Mouse (Mus musculus) layer of hippocampus, adult 2 months (tissue): ENCODE results near the gene Adgre5. TPM values are rescaled to one million over a fixed set of nuclear protein-coding genes. Genes with fewer than 3 reads are reported as not detected.

Experiments used
- DNase-seq, 2 experiments: peaks; one replicate each; pipeline ENCODE4 v3.0.0; 2022; ENCODE audit warnings: low spot score in 2 of 2
- H3K27ac ChIP-seq: fragments of 200-600 bp; 2 replicates; pipeline ENCODE4 v1.8.1; 2022
- H3K4me3 ChIP-seq: fragments of 200-600 bp; 2 replicates; pipeline ENCODE4 v1.8.1; 2022; ENCODE audit warnings: mild to moderate bottlenecking
- CTCF ChIP-seq: fragments of 200-600 bp; conservative IDR thresholded peaks from 2 replicates; pipeline ENCODE4 v1.8.1; 2022; ENCODE audit warnings: antibody characterized with exemption, mild to moderate bottlenecking, moderate library complexity
- total RNA-seq, 2 experiments: library from RNA; stranded (reverse); gene quantifications; 2 replicates each; pipeline ENCODE4 v1.2.3; 2021

Gene Adgre5
- total RNA-seq, 2 experiments from 2014 or later, result 8.1 to 12.4 TPM

DNA sequence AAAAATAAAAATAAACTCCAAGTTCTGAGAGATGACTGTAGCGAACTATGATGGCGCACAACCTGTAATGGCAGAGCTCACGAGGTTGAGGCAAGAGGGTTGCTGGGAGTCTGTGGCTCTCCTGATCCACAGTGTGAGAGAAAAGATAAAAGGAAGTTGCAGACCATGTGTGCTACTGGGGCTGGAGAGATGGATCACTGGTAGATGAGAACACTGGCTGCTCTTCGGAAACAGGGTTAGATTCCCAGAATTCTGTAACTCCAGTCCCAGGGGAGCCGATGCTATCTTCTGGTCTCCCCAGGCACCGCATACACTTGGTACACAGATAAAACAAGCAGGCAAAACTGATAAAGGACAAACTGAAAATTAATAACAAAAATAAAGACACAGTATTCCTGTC lies 1.8 kb upstream of the Adgre5 start:
- no peak for TF ChIP-seq CTCF
- no peak overlapping the region for H3K27ac ChIP-seq
- H3K4me3 ChIP-seq, result no peak overlapping the region
- no peak for DNase-seq

DNA sequence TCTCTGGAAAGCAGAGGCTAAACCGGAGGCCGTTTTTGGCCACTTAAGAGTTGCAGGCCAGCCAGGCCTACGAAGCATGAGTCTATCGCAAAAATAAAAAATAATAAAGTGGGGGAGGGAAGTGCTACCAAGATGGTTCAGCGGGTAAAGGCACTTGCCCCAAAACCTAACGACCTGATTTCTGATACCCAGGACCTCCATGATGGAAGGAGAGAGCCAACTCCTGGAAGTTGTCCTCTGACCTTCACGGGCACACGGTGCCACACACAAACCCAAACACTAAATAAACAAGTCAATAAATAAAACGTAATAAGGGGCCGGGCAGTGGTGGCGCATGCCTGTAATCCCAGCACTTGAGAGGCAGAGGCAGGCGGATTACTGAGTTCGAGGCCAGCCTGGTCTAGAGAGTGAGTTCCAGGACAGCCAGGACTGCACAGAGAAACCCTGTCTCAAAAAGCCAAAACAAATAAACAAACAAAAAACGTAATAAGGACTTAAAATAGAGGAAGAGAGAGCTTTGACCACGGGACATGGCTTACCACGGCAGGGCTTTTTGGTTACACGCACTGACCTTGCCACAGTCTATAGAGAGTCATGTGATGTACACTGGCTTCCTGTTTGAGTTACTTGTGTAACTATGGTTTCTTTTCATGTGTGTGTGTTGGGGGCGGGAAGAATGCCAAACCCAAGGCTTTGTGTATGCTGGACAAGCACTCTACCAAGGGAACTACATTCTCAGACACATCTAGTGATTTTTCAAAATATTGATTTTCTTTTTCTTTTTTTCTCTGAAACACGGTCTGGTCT lies 926 bp upstream of the Adgre5 start:
- DNase-seq, result no peak
- no peak for TF ChIP-seq CTCF
- no peak overlapping the region for H3K4me3 ChIP-seq
- H3K27ac ChIP-seq, result peak overlapping the region; percentile 75; the same call in 1 of the 2 replicates

DNA sequence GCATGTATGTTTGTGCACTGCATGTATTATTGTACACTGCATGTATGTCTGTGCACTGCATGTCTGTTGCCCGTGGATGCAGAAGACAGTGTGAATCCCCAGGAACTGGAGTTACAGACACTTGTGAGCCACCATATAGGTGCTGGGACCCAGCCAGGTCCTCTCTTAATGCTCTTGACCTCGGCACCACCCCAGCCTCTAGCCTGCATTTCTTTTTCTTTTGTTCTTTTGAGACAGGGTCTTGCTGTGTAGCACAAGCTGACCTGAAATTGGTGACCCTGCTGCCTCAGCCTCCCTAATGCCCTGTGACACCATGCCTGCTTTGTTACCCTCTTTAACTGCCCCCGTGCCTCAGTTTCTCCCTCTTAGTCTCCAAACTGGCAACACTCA lies 545 bp downstream of the Adgre5 start:
- H3K27ac ChIP-seq, result peak overlapping the region; percentile 77
- peak overlapping the region; percentile 60 for H3K4me3 ChIP-seq

DNA sequence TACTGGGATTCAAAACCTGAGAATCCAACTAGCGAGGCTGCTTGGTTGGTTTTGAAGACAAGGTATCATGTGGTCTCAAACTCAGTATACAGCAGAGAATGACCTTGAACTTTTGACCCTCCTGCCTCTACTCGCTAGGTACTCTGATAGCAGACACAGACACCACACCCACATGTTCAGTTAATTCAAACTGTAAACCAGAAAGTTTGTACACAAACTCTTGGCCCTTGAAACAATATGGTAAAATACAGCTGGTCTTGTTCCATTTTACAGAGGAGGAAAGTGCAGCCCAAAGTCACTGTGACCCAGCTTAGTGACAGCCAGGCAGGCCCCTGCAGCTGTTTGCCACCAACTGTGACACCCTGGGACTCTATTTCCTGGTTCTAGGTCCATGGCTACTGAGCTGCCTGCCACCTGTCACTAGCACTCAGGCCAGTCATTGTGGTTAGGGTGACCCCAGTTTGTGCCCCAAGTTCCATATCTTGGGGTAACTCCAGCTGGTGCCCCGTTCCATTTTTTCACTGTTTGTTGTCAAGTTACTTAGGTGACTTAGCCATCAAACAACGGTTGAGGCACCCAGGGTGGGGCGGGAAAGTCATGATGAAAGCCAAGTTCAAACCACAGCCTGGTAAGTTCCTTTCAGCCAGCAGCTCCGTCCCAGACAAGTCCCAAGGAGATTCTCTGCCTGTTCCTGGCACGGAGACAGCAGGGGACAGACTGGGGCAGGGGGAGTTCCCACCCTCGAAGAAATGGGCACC lies 1.2 kb downstream of the Adgre5 start:
- no peak for TF ChIP-seq CTCF
- no peak for DNase-seq
- peak overlapping the region; percentile 77; the same call in 1 of the 2 replicates for H3K27ac ChIP-seq
- H3K4me3 ChIP-seq, result peak overlapping the region; percentile 60

More for the DNA sequence above, 545 bp downstream of the Adgre5 start:
- DNase-seq, result no peak
- no peak for TF ChIP-seq CTCF

DNA sequence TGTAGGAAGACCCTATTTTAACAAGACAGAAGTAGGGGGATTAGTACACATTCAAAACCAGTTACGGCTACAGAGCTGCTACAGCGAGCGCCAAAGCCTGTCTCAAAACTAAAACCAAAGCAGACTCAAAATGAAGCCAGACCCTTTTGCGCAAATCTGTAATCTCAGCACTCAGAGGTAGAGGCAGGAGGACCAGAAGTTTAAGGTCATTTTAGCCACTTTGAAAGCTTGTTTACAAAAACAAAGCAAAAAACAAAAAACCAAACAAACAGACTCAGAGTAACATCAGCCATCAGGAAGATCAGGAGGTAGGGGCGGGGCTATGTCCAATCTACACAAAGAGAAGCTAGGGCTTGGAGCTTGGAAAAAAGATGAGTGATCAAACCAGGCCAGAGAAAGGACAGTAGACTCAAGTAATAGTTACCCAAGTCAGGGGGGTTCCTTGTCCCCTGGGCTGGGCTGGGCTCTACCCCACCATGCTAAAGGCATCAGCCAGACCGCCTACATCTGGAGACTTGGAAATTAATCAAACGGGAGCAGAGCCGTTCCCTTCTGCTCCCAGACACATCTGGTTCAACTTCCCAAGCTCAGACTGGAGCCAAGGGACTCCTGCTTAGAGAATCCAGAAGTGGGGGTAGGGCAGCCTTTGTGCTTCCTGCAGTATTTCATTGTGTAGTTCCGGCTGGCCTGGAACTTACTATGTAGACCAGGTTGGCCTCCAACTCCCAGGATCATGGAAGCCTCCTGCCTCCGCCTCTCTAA lies 2.0 kb downstream of the Adgre5 start:
- DNase-seq, result no peak
- peak overlapping the region; percentile 60; the same call in 1 of the 2 replicates for H3K4me3 ChIP-seq
- no peak overlapping the region for H3K27ac ChIP-seq
- no peak for TF ChIP-seq CTCF

DNA sequence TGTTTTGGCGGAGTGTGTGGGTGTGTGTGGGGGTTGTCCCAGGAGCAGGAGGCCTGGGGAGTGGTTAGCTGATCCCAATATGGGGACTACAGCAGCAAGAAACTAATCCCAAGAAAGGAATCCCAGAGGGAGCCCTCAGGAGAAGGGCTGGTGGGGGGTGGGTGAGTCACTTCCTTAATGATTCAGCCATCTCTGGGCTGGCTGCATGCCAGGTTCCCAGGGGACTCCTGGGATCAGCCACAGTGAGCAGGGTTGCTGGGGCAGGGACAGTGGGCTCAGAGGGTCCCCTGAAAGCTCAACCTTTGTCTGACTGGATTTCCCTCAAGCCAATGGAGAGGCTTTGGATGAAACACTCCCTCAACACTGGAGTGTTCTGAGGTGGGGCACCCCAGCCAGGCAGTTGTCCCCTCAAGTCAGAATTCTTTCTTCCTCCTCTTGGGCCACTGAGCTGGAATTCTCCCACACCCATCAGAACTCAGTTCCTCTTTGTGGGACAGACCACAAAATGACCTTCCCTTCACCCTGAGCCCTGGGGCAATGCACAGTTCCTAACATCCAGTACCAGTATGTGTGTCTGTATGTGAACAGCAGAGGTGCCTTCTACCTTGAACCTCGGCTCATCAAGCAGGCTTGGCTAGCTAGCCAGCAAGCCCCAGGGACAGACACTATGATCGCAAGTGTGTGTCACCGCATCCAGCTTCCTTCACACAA lies 3.1 kb downstream of the Adgre5 start:
- no peak for TF ChIP-seq CTCF
- Histone ChIP-seq H3K4me3 (no peak overlapping the region), H3K27ac (0 out of 2 replicates have a peak overlapping the region, but pooled peaks have one; percentile 23)
- no peak for DNase-seq

DNA sequence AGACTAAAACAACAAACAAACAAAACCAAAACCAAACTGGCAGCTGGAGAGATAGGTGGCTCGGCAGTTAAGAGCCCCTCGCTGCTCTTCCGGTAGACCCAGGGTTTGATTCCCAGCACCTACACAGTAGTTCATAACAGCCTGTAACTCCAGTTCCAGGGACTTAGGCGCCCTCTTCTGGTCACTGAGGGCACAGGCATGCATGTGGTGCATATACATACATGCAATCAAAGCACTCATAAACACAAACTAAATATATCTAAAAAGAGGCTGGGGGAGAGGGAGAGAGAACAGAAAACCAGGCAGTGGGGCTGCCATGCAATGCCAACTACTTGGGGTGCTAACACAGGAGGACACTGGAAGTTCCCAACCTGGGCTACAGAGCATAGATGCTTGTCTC lies 3.8 kb downstream of the Adgre5 start:
- Histone ChIP-seq H3K27ac (no peak overlapping the region), H3K4me3 (no peak overlapping the region)
- no peak for DNase-seq
- TF ChIP-seq CTCF, result peak; percentile 49

DNA sequence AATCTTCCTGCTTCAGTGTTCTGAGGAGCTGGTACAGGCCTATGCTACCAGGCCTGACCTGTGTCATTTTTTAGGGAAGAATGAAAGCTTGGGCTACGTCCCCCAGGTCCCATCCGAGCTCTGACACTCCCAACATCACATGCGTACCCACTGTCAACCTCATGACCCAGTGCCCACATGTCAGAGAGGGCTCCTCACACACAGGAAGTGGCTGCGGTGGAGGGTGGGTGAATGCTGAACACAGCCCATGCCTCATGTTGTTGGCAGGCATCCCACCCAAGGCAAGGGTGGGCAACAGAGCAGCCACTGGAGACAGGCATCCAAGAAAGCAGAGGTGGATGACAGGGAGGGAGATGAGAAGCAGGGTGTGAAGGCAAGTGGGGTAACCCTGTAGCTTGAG lies 4.4 kb downstream of the Adgre5 start:
- no peak for TF ChIP-seq CTCF
- no peak for DNase-seq
- no peak overlapping the region for H3K4me3 ChIP-seq

DNA sequence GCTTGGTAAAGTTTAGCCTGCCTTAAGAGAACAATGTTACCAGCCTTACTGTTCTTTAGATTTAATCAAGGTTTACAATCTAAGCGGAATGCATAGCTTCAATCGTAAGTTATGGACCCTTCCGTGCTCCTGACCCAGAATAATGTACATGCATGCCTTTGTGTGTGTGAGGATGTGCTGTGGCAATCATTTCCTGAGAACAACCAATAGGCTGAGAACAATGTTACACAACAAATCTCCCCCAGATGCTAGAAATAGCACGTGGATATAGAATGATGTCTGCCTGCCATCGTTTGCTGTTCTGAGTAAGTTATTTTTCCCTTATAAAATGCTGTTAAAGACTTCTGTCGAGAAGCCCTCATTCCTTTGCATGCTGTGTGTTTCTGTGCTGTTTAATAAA lies 8.2 kb downstream of the Adgre5 start:
- no peak for TF ChIP-seq CTCF
- DNase-seq, result no peak
- Histone ChIP-seq H3K27ac (no peak overlapping the region), H3K4me3 (no peak overlapping the region)

More for the DNA sequence above, 4.4 kb downstream of the Adgre5 start:
- H3K27ac ChIP-seq, result no peak overlapping the region

DNA sequence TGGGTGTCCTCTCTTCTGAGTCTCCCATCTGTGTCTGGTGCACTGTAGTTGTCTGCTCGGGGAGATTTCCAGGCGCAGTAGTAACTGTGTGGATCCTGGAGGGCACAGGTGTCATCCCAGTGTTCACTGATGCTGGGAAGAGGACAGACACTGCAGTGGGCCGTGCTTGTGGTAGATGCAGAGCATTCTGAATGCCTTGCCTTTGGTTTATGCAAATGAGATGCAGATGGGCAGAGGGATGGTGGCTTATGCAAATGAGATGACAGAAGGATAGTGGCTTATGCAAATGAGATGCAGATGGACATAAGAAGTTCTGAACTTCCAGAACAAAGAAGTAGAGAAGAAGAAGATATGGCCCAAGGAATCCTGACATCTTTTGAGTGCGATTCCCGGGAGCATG lies 9.2 kb downstream of the Adgre5 start:
- DNase-seq, result no peak
- no peak for TF ChIP-seq CTCF
- no peak overlapping the region for H3K4me3 ChIP-seq

DNA sequence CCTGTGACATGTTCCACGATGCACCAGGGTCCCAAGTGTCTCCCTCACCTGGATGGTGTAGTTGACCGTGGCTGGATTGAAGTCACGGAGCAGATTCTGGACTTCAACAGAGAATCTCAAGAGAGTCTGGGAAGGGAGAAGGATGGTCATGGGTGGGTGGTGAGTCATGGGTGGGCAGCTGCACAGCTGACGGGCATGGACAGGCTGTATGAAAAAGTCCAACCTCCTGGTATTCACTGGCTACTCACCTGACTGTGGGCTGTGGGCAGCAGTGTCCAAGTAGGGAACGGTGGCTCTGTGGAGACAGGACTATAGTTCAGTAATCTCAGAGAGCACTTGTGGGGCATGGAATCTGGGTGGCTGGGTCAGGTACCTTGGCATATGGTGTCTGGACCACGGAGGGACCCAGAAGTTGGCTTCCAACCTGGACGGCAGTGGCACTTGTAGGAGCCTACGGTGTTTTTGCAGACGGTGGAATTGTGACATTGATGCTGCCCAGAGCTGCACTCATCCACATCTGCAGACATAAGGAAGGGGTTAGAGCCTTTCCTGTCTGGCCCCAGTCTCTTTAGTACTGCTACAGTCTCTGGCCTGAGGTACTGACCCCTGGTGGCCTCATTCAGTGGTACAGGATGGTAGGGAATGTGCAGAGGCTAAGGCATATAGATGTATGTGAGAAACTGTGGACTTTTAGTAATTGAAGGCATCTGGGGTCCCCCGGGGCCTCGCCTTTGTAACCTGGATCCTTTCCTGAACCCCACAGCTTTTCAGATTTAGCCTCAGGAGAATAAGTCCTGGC lies 11.9 kb downstream of the Adgre5 start:
- Histone ChIP-seq H3K27ac (no peak overlapping the region), H3K4me3 (no peak overlapping the region)
- TF ChIP-seq CTCF, result peak; percentile 71
- DNase-seq, result no peak

More for the DNA sequence above, 9.2 kb downstream of the Adgre5 start:
- H3K27ac ChIP-seq, result no peak overlapping the region
